Mouse (Mus musculus) forebrain, embryonic 14.5 days (tissue): ENCODE results near the gene Jkamp. TPM values are rescaled to one million over a fixed set of nuclear protein-coding genes. Genes with fewer than 3 reads are reported as not detected.
"Not testable (repeated sequence)": the region's sequence is repeated elsewhere in the genome, so short reads cannot be mapped to it uniquely, and the experiment has no call there.

ENCODE experiments used
- ATAC-seq: fragments of 200-750 bp; cut with Nextera tagmentation; 2 replicates; pipeline ENCODE4 v1.8.0; 2017; ENCODE audit warnings: mild to moderate bottlenecking, moderate library complexity
- DNase-seq: peaks from one replicate; pipeline ENCODE4 v3.0.0-alpha.2; 2015; ENCODE audit warnings: low spot score
- H3K27ac ChIP-seq: fragments of 300-500 bp; sonication (generic); 2 replicates; pipeline ENCODE4 v1.5.1; 2014; ENCODE audit warnings: low read depth, mild to moderate bottlenecking, control low read depth, low read length, moderate library complexity
- H3K27me3 ChIP-seq: fragments of 300-500 bp; sonication (generic); replicated peaks from 2 replicates; pipeline ENCODE4 v1.6.1; 2014; ENCODE audit warnings: low read length, control low read depth, mixed read lengths; ENCODE audit not compliant: control insufficient read depth, insufficient read depth
- H3K36me3 ChIP-seq: fragments of 300-500 bp; sonication (generic); 2 replicates; pipeline ENCODE4 v1.6.1; 2014; ENCODE audit warnings: low read length, control low read depth; ENCODE audit not compliant: control insufficient read depth, insufficient read depth
- H3K4me1 ChIP-seq: fragments of 300-500 bp; sonication (generic); 2 replicates; pipeline ENCODE4 v1.6.1; 2014; ENCODE audit warnings: antibody characterized with exemption, low read length, control low read depth; ENCODE audit not compliant: control insufficient read depth, insufficient read depth
- H3K4me2 ChIP-seq: fragments of 300-500 bp; sonication (generic); 2 replicates; pipeline ENCODE4 v1.6.1; 2014; ENCODE audit warnings: mild to moderate bottlenecking, control low read depth, low read length
- H3K4me3 ChIP-seq: fragments of 300-500 bp; sonication (generic); 2 replicates; pipeline ENCODE4 v1.5.1; 2014; ENCODE audit warnings: low read depth, low read length, control low read depth
- H3K9ac ChIP-seq: fragments of 300-500 bp; sonication (generic); 2 replicates; pipeline ENCODE4 v1.6.1; 2014; ENCODE audit warnings: mild to moderate bottlenecking, low read length, control low read depth, moderate library complexity
- H3K9me3 ChIP-seq: fragments of 300-500 bp; sonication (generic); replicated peaks from 2 replicates; pipeline ENCODE4 v1.6.1; 2016; ENCODE audit warnings: low read length, control low read depth, mixed read lengths; ENCODE audit not compliant: control insufficient read depth
- WGBS: fragments of 180-500 bp; shearing (Covaris S2); extraction: QIAGEN DNeasy Blood & Tissue Kit; methylation state at CpG from one replicate; pipeline ENCODE4 v1.1.7; 2014; 5-methylcytosine and 5-hydroxymethylcytosine counted together
- polyA plus RNA-seq: library from polyadenylated mRNA; unstranded; fragments of >200 nt; fragmentation: Nextera tagmentation; extraction: Ambion mirVana; gene quantifications from 2 replicates; pipeline ENCODE4 v1.2.1, GENCODE M21; 2014

Gene Jkamp
- 85.2 and 87.1 TPM in 2 replicates for polyA plus RNA-seq

DNA sequence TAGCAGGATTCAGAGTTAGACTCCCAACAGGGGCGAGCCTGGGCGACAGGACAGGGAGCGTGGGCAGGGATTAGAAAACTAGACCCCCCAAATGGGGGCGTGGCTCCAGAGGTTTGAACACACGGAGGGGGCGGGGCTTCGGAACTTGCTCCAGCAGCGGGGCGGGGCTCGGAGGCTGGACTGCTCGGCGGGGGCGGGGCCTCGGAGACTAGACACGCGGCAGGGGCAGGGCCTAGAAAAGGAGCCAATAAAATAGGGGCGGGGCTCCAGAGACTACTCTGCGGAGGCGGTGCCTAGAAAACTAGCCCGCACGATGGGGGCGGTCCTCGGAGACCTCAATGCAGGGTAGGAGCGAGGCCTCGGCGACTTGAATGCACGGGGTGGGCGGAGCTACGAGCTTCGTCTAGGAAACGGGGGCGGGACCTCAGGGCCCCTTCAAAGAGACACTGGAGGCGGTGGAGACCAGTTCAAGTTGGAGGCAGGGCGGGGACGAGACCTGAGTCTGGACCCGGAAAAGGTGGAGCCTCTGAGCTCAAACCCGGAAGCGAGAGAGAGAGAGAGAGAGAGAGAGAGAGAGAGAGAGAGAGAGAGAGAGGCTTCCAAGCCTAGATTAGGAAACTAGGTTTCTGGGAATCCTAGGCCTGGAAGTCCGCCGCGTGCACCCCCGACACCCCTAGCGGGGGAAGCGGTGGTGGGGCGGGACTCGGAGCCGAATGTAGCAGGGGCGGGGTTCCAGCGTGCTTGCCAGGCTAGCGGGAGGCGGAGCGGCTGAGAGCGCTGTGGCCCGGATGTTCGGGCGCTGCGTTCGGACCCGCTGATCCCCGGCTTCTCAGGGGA, at the start of gene Jkamp, which contains the start of gene L3hypdh:
Gene Jkamp (plus strand): TSS at position 261 of the 837 bp plus-strand sequence.
Gene L3hypdh (minus strand): TSS at position 111 of the 837 bp plus-strand sequence.
- H3K9me3 ChIP-seq: no peaks in the 10 kb centered on the region
- peak within 1 kb of the TSS; percentile 97 for H3K27ac ChIP-seq
- H3K4me1 ChIP-seq: peaks cover 10% of the 10 kb centered on the region
- peak within 1 kb of the TSS; percentile 84 for H3K4me2 ChIP-seq
- DNase-seq (peak; percentile 100), ATAC-seq (peak; percentile 96)
- H3K9ac ChIP-seq: peak within 1 kb of the TSS; percentile 90
- peak within 1 kb of the TSS; percentile 71 for H3K4me3 ChIP-seq
- H3K36me3 ChIP-seq: peaks cover 8% of the 10 kb centered on the region
- under 1% methylated on average over 60 of the region's 60 CpGs for WGBS
- no peaks in the 10 kb centered on the region for H3K27me3 ChIP-seq

DNA sequence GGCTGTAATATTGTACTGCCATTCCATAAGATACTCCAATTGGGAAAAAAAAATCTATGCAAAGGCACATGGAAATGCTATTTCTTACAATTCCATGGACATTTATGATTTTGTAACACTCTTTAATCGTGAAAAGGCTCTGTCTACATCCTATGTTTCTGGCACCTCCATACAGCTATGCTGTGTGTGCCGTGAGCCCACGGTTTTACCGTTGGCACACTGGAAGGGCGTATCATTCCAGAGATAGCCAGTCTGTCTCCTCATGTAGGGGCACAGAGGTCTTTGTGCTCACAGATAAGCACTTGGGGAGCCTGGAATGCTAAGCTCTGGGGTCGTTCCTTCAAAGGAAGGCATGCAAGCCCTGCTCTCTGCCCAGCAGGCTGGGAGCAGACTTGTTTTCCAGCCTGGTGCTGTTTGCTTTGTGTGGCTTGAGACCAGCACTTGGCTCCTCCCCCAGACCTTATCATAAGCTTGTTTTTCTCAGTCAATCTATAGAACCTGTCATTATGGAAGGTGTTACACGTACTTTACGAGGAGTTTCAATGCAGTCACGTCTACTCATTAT, 49.2 kb upstream of the Jkamp start:
- 66% methylated on average over 9 of the region's 9 CpGs for WGBS
- H3K36me3 ChIP-seq: no peaks in the 10 kb centered on the region

DNA sequence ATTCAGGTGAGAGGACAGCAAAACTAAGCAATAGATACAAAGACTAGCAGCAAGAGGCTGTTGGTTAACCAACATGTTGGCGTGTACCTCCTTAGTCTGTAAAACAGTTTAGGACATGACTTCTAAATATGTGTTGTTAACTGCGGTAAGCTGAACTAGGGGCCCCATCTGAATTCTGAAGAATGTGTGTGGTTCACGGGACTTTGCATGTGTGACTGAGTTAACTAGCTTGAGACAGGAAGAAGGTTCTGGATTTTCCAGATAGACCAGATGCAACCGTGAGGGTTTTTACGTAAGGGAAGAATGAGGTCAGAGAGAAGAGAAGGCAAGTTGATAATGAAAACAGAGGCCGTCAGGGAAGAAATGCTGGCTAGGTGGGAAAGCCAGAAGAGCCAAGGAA, 48.3 kb upstream of the Jkamp start:
- WGBS: 93% methylated on average over 6 of the region's 6 CpGs
- H3K36me3 ChIP-seq: no peaks in the 10 kb centered on the region
- no peak for DNase-seq

More for the DNA sequence above, 49.2 kb upstream of the Jkamp start:
- Histone ChIP-seq H3K4me2 (no peak overlapping the region), H3K4me3 (no peak overlapping the region), H3K27me3 (no peaks in the 10 kb centered on the region), H3K9me3 (no peaks in the 10 kb centered on the region), H3K4me1 (no peaks in the 10 kb centered on the region), H3K27ac (no peak overlapping the region), H3K9ac (no peak overlapping the region)
- no peak for DNase-seq
- no peak for ATAC-seq

DNA sequence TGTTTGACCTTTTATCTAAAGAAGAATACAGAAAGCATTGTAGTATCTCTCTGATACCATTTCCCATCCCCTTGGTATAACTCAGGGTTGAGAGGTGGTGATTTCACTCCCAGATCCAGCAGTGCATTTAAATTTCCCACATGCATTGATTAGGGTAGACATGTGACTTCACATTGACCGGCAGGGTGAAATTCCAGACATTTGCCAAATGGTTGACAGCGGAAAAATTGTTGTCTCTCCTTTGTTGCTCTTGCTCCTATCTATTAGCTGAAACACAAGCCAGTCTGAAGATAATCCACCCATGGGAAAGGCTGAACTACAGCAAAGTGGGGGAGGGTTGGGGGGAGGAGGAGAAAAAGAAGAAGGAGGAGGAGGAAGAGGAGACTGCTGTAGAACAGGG, 46.5 kb upstream of the Jkamp start:
- Histone ChIP-seq H3K9me3 (no peaks in the 10 kb centered on the region), H3K4me2 (no peak overlapping the region), H3K27me3 (no peaks in the 10 kb centered on the region), H3K9ac (no peak overlapping the region), H3K36me3 (no peaks in the 10 kb centered on the region), H3K27ac (no peak overlapping the region), H3K4me3 (no peak overlapping the region), H3K4me1 (no peaks in the 10 kb centered on the region)
- ATAC-seq: no peak
- no peak for DNase-seq
- 86% methylated on average over 2 of the region's 2 CpGs for whole genome bisulfite sequencing

More for the DNA sequence above, 48.3 kb upstream of the Jkamp start:
- no peaks in the 10 kb centered on the region for H3K4me1 ChIP-seq
- no peak overlapping the region for H3K4me3 ChIP-seq
- H3K4me2 ChIP-seq: no peak overlapping the region
- H3K9me3 ChIP-seq: no peaks in the 10 kb centered on the region
- no peak overlapping the region for H3K9ac ChIP-seq
- H3K27ac ChIP-seq: no peak overlapping the region
- H3K27me3 ChIP-seq: no peaks in the 10 kb centered on the region
- ATAC-seq: no peak

DNA sequence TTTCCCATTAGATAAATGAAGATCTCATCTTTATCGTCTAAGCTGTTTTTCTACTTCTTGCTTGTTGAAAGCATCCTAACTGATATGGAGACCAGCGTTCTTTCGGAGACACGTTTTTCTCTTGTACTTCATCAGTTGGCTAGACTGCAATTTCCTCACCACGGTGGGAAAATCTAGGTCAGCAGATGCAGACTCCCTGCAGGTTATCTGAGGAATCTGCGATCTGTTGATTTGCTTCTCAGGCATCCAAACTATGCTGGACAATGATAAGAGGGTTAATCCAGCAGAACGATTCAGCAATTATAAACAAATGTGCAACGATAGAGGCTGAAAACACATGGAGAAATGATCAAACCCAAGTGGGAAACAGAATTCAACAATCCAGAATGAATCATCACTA, 45.9 kb upstream of the Jkamp start:
- no peak for ATAC-seq
- Histone ChIP-seq H3K9me3 (no peaks in the 10 kb centered on the region), H3K27ac (no peak overlapping the region), H3K4me2 (no peak overlapping the region), H3K4me1 (no peaks in the 10 kb centered on the region), H3K4me3 (no peak overlapping the region), H3K9ac (no peak overlapping the region), H3K27me3 (no peaks in the 10 kb centered on the region), H3K36me3 (no peaks in the 10 kb centered on the region)
- no peak for DNase-seq
- 81% methylated on average over 8 of the region's 8 CpGs for WGBS

DNA sequence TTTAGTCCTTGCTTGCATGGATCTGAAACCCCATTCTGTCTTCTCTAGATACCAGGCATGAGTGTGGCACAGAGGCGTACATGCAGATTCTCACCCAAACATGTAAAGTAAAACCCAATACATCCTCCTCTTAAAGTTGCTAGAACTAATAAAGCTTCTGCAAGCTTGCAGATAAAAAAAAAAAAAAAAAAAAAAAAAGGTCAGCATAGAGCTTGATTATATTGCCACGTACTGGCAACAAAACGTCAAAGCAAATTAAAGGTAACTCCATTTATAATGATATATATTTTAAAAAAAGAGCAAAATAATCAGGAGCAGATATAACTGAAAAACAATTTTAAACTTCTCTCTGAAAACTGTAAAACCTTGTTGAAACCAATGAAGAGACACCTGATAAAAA, 44.2 kb upstream of the Jkamp start:
- no peak overlapping the region for H3K27ac ChIP-seq
- no peak overlapping the region for H3K4me2 ChIP-seq
- ATAC-seq: no peak
- no peak overlapping the region for H3K9ac ChIP-seq
- H3K4me3 ChIP-seq: no peak overlapping the region
- no peaks in the 10 kb centered on the region for H3K27me3 ChIP-seq
- no peaks in the 10 kb centered on the region for H3K36me3 ChIP-seq
- no peak for DNase-seq
- WGBS: 96% methylated on average over 3 of the region's 3 CpGs
- H3K4me1 ChIP-seq: no peaks in the 10 kb centered on the region
- H3K9me3 ChIP-seq: no peaks in the 10 kb centered on the region

DNA sequence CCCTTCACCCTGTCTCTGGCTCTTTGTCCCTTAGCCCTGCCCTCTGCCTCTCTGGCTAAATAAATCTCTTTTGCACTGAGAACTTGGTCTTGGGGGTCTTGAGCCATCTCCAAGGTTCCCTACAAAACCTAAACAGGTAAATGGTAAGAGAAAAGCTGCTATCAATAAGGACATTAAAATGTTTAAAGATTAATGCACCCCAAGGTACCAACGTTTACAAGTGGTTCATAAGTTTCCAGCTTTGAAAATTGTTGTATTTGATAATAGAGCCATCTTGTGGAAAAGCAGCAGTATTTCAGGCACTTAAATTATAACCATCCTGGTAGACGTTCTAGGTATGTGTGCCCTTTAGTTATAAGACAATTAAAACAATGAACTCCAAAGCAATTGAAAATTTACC, 37.9 kb upstream of the Jkamp start:
- DNase-seq (peak; percentile 74), ATAC-seq (no peak; the same call in 1 of the 2 replicates)
- Histone ChIP-seq H3K9ac (no peak overlapping the region), H3K36me3 (no peaks in the 10 kb centered on the region), H3K27ac (no peak overlapping the region), H3K9me3 (0 out of 2 replicates have a peak, but pooled peaks cover 6% of the 10 kb centered on the region), H3K4me1 (no peaks in the 10 kb centered on the region), H3K27me3 (no peaks in the 10 kb centered on the region), H3K4me3 (no peak overlapping the region), H3K4me2 (no peak overlapping the region)
- 8% methylated on average over 2 of the region's 2 CpGs for WGBS

DNA sequence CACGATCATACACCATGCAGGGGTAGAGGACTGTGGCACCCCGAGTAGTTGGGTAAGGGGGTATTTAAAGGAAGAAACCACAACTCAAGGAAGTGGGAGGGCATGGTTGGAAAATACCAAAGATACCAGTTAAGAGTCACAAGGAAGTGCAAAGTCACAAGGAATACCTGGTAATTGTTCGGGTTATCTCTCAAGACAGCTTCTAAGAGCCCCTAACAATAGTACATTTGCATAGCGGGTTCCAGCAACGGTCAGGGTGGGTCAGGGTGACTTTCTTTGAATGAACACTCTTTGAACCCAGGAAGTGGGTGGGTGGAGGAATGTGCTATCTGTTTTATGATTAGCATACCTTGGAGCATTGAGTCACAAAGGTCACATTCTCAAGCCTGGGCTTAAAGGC, 35.2 kb upstream of the Jkamp start:
- H3K27ac ChIP-seq, H3K4me1 ChIP-seq, ATAC-seq, H3K9ac ChIP-seq, H3K4me3 ChIP-seq, H3K9me3 ChIP-seq, H3K4me2 ChIP-seq, H3K36me3 ChIP-seq, DNase-seq, H3K27me3 ChIP-seq: not testable (repeated sequence)
- 92% methylated on average over 5 of the region's 5 CpGs for WGBS

DNA sequence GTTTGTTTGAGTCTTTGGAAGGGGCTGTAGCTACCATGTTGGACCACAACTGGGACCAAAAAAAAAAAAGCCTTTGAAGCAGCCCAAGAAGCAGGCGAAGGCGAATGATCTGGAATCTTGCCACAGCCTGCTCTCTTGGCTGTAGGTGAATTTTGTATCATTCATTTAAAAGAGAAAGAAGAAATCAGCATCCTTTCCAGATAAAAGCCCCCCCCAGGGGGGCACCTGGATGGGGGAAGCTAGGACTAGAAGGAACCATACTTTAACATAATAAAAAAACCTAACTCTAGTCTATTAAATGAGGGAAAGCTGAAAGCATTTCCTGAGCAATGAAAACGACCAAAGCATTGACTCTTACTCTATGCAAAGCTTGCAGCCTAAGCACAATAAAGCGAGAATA, 34.6 kb upstream of the Jkamp start:
- H3K27me3 ChIP-seq: no peaks in the 10 kb centered on the region
- no peak overlapping the region for H3K4me2 ChIP-seq
- no peak overlapping the region for H3K4me3 ChIP-seq
- 0 out of 2 replicates have a peak, but pooled peaks cover 6% of the 10 kb centered on the region for H3K9me3 ChIP-seq
- H3K36me3 ChIP-seq: no peaks in the 10 kb centered on the region
- no peak overlapping the region for H3K27ac ChIP-seq
- H3K9ac ChIP-seq: no peak overlapping the region
- ATAC-seq: no peak
- DNase-seq: no peak
- no peaks in the 10 kb centered on the region for H3K4me1 ChIP-seq
- WGBS: 86% methylated on average over 4 of the region's 4 CpGs
